Mouse (Mus musculus) right cerebral cortex, adult 2 months (tissue): Measurements from ENCODE around the gene Adat2.
A peak's percentile ranks its signal among the peaks of the same experiment; 100 is the strongest.

Experiments used
- DNase-seq, 2 experiments: peaks; one replicate each; pipeline ENCODE4 v3.0.0; 2021 to 2022; ENCODE audit warnings: low spot score in 2 of 2

Gene Adat2

DNA sequence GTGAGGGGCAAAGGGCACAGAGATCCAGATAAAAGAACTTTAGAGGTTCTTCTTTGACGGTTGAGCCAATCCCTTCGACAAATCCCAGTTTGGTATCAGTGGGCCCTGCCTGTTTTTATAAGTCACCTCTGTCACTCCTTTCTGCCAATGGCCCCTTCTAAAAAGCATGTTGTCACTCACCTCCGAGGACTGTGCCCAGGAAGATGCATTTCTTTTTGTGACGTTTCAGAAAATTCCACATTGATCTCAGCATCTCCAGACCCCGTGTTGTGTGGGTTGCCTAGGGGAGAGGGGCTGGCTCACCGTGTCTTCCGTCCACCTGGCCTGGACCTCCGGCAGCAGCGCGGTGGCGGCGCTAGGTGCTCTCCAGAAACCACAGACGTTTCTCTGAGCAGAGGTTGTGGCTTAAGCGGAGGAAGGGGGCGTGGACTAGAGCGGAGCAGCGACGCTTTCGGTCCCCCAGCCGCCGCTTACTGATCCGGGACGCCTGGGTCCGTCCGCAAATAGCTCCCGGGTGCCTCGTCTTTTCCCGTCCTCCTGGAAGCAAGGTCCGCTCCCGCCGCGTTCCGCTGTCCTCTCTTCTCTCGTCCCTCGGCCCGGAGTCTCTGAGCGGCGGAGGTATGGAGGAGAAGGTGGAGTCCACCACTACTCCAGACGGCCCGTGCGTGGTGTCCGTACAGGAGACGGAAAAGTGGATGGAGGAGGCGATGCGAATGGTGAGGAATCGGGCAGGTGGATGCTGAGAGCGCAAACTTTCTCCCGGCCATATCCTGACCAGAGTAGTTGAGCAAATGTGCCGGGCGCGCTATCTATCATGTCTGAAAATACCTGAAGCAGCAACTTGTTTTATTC, at the start of gene Adat2, which contains the start of gene Pex3:
TSS of gene Adat2 (plus strand) at position 249 of the 852 bp plus-strand sequence.
TSS of gene Pex3 (minus strand) at position 497 of the 852 bp plus-strand sequence.
- peak; percentile 84 to 89 for DNase-seq

DNA sequence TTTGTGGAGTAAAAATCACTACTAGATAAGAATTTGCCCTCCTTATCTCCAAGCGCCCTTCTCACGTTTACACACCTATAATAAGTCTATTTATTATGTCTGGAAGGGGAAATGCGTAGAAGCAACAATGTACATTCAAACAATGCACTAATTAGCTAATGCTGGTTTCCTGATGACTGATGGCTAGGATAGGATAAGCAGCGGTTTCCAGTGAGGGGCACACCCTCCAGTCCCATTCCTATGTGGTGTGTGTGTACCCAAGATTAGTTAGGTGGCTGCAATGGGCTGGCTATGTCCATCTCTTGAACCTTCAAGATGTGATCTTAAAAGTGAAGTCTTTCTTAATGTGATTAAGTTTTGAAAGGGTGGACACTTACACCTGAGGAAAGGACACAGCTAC, 30.8 kb upstream of the Adat2 start:
- DNase-seq, result no peak

DNA sequence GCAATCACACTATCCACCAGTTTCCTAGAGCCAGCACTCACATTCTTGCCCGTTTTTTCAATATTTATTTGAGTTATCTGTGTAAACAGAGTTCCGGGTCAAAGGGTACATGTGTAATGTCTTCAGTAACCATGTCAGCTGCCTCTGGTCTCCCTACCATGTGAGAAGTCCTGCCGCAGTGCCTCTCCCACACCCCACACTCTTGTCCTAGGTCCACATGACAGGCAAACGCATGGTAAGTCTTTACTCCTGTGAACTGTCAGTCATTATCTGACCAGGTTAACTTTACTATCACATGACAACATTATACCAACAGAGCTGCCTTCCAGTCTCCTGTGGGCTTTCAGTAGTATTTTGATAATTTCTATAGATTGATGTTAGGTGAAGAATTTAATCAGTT, 24.5 kb upstream of the Adat2 start:
- no peak for DNase-seq

DNA sequence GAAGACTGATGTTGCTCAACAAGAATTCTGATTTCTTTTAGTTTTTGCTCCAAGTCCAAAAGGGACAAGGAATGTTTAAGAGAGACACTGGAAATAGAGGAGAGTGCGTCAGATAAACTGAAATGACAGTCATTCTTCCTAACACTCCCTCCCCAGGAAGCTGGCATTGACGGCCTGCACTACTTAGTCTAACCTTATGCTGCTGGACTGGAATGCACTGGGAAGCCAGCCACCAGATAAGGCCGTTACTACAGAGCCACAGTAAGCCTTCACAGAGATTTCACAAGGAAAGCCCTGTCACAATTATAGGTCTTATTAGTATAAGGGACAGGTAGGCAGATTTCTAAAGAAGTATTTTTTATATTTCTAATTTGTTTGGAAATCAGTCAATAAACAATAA, 17.9 kb upstream of the Adat2 start:
- no peak for DNase-seq

DNA sequence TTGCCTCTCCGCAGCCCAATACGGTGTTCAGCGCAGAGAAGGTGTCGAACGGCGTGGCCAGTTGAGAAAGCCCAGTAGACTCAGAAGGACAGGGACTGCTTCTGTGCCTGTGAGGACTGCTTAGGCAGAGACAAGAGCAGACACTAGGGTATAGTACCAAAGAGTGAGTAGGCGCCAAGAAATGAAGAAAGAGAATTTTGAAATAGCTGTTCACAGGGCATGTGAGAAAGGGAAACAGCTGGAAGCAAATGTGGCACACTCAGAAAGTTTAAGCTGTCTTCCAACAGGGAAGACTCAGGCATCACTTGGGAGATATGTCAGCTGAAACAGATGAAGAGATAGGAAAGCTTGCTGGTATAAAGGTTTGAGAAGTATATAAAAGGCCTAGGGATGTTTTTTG, 16.0 kb upstream of the Adat2 start:
- no peak for DNase-seq

DNA sequence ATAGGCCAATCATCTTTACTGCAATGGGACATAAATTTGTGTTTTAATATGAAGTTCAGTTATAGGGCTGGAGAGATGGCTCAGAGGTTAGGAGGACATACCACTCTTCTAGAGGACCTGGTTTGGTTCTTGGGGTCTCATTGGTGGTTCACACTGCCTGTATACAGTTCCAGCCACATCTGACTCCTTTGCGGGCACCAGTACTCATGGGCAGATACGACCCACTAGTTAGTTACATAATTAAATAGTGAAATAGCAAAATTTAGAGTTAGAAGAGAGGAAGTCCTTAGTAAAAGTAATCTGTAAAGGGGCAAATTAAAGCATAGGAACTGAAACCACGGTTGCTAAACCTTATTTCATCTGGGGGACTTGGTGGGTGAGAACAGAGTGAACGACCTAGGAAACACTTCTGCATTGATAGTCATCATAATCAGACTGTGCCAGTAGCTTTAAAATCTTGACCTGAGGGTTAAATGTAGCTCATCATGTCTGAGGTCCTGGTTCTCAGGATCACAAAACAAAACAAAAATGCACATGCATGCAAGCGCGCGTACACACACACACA, 12.8 kb upstream of the Adat2 start:
- DNase-seq, result no peak

DNA sequence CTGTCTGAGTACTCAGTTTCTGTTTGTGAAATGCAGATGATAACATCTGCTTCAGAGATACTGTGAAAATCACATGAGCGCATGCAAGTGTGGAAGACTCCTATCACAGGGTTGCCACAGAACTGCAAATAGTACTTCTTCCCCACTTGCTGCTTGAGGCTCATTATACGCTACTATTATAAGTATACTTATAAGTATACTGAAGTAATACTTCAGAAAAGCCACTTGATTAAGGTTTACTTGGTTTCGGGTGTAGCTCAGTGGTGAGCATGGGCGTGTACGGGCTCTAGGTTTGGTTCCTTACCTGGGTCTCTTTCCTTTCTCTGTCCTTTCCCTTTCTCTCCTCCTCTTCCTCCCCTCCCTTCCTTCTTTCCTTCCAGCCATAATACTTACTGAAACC, 11.0 kb upstream of the Adat2 start:
- no peak for DNase-seq

DNA sequence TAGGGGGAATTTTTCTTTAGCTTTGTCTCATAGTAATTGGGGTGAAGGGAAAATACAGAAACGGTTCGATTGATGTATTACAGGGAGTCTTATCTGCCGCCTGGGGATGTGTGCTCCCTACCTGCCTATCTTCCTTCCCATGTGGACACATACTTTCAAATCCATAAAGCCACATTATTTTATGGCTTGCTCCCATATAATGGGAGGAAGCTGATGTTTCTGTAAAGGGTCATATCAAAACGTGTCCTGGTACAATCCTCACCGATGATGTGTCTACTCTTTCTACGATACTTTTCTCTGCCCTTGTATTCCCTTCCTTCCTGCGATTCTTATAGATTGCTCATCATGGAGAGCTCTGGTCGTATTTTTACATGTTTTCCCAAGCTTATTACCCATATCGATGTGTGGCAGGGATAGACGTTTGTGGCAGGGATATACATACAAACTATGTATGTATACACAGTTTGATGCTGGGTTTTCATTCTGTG, 848 bp downstream of the Adat2 start:
- no peak for DNase-seq

DNA sequence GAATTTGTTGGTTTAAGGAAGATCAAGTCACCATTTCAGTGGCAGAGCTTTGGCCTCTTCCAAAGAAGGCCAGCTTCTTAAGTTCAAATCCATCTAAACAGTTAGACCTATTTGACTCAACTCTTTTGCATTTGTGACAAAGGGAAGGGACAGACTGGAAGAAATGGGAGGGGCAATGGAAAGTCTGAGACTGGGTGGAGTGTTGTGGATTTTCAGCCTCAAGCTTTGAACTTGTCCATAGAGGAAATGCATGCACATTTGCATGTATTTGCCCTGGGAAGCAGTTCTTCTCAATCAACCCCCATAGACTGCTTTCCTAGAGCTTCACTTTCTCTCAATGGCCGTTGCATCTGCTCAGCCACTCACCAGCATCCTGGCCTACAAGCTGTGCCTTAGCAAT, 1.6 kb downstream of the Adat2 start:
- DNase-seq, result no peak

DNA sequence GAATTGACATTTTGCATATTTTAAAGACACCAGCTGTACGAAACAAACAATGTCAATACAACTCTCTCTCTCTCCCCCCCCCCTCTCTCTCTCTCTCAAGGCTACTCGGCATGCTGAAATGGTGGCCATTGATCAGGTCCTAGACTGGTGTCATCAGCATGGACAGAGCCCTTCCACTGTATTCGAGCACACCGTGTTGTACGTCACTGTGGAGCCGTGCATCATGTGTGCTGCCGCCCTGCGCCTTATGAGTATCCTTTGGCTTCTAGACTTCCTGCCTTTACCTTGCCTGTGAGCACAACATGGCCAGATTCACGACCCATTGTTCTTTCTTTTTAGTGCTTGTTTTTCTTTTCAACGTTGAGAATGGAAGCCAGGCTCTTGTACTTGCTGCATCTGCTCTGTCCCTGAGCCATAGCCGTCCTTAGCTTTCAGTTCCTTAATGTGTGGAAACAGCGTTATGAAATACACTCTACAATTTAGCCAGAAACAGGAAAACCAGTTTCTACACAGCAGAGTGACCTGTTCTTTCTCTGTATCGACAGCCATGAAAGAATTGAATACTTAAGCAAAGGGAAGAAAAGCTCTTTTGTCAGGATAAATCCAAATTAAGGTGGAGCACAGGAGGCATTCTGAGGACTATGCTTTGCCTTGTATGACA, 7.5 kb downstream of the Adat2 start:
- DNase-seq, result no peak

DNA sequence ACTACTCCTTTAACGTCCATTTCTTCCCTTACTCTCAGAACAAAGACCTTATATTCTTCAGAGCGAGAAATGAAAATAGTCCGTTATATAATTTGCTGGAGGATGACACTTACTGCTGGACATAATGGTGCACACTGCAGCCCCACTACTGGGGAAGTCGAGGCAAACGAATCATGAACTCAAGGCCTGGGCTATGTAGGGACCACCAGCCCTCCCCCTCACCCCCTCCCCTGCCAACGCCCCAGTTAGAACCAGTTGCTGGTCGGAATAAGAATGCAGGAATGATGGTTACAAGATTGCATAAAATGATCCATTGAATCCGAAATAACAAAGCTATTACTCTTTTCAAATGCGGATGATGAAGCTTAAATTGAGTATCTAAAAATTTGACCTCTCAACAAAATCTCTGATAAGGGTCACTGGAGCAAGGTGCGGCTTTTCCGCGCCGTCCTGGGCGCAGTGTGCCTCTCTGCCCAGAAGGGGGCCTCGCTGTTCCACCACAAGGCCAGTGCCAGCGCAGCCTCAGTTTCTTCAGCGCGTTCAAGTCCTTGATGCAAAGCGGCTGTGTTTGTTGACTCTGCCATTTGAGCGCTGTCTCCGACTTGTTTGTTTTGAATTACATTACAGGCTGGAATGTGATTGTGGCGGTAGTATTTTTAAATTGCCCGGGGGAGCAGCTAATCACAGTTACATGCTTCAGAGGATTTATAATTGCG, 11.8 kb downstream of the Adat2 start:
- peak; percentile 78 to 82 for DNase-seq

DNA sequence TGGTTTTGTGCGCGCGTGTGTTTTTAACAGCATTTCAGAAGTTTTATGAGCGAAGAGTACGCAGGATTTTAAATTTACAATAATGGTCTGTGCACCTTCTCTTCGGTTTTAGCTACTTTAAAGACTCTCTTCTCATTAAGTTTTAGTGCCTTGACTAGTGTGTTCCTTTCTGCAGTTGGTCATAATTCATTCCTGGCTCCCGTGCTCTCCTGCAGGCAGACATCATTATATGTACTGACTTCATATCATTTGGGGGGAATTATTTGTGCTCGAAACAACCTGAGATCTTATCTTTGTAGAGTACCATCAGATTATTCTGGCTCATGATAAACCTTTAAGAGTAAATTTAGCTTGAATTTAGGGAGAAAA, 12.4 kb downstream of the Adat2 start:
- no peak for DNase-seq

DNA sequence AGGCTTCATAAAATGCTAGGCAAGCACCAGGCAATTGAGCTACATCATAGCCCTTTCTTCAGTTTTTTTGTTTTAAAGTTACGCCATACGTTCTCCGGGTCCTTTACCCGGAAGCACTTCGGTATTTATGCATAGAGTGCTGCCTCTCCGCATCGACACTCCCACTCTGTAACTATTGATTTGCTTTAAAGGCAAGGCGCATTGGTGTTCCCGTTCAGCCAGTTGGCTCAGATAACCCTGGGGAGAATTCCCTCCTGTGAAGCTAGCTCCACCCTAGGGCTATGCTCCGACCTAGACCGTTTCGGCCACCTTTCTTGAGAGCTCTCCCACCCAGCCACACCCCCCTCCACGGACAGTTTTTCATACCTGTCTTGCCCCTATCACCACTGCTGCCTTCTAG, 13.7 kb downstream of the Adat2 start:
- no peak for DNase-seq

DNA sequence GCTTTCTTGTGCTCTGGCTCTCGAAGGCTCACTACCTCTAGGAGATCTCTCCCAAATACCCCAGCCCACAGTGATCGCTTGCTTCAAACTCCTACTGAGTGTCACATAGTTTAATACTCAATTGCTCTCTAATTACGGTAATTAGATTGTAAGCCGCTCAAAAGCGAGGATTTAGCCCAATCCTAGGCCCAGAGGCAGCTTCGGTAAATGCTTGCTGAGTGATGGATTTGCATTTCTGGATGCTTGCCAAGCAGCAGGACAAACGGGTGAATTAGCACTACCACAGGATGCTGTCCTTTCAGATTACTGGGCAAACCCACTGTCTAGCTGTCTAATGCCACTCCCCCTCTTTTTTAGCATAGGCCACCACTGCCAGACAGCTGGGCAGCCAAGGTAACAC, 17.1 kb downstream of the Adat2 start:
- DNase-seq, result no peak

DNA sequence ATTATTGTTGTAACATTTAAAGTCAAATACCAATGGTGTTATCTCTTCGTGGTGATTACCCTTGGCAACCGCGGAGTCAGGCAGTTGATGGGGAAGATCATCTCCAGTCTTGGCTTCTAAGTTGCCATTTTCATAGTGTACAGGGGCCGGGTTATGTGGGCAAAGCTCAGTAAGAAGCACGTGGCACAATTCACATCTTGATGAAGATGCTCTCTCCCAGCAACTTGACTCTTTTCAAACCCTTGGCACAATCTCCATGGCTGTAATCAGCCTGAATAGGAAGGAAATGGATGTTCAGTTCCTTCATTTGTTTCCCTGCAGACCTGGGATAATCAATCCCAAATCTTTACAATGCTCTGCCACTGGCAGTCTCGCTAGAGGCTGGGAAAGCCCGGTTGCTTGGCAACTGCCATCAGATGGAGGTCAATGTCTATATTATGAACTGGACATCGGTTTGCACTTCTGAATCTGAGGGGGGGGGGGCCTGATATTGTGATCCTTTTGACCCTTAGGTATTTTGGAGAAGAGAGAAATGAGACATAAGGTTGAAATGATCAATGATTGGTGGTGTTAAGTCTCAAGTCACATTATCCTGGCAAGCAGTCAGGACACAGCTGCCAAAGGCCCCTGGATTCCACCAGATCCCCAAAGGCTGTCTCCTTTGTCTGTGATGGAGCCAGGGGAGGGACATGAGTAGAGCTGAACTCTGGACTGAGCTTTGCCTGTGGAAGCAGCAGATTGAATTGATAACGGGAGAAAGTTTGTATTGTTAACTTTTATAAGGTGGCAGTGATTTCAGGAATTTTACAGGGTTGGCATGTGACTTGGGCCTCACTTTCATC, 18.2 kb downstream of the Adat2 start:
- DNase-seq, result no peak

DNA sequence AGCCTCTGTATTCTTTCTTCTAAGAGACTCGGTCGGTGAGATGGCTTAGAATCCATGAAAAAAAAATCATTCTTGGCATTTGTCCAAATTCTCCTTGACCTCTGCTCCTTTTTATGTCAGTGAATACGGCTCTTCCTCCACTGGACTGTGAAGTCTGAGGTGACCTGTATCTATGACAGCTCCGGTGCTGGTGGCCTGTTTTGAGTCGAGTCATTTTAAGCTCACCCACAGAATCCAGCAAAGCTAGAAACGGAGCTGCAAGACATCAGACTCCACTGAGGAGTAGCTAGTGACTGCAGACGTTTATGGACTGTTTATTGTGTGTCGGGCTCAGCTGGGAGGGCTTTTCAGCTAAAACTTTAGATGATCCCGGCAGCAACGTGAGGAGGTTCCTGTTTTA, 19.3 kb downstream of the Adat2 start:
- no peak for DNase-seq

DNA sequence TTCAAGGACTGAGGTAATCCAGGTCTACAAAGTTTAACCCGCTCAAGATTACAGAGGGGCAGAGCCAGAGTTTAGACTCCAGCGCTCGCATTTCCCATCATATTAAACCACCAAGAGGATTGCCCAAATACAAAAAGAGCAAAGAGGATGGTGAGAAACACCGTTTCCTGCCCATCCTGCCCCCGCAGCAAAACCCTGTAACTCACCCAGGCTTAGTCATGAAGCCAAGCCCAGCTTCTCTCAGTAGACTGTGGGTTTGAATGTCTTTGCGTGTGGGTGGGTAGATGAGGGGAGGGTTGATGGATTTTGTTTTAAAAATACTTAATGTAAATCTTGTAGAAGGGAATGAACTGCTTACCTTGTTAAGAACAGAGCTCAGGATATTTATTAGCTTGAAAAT, 19.7 kb downstream of the Adat2 start:
- DNase-seq, result peak; percentile 34 to 41

DNA sequence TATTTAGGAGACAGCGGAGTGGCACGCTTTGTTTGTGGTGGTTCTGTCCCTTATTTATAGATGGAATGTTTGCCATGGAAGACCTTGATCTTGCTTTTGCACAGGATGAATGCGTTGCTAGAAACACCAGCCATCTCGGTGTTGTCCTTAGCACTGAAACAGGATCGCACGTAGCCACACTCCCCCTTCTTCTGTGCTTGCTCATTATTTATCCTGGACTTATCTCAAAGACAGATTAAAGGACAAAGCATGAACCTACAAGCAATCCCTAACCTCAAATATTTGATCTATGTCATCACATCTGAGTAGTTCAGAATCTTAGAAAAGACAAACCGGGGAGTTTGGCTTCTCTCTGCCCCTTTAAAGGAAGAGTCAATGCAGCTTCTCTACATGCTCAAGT, 24.4 kb downstream of the Adat2 start:
- no peak for DNase-seq

DNA sequence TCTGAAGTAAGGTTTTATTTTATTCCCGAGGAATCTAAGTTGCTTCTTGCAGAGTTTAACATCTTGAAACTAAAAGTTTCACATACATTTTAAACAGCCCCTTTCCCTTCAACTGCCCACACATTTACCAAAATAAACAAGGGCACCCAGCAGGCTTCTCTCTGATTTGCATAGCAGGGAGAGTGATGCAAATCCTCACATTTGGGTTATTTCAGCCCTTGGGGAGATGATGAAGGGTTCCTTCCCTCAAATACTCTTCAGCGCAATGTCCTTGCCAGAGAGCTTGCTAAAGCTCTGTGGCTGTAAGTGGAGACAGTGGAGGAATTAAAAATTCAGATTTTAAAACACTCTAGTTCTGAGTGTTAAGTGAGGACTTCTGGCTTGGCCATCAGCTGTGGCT, 35.2 kb downstream of the Adat2 start:
- DNase-seq, result peak in 1 of 2 experiments; percentile 42

DNA sequence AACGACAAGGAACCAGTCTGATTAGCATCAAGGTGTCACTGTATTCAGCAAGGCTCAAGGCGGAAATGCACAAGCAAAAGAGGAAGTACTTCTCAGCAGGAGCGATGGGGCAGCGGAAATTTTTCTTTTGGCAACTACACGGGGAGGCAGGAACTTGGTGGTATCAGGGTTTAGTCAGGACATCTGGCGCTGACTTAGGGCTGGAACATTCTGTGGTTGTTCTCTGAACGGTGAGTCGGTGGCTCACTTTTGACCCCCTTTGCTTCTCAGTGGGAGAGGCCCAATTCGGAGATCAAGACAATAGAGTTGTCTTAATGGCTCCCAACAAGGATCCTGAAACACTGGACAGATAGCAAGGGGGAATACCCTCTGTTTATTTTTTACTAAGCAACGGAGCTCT, 39.5 kb downstream of the Adat2 start:
- no peak for DNase-seq

DNA sequence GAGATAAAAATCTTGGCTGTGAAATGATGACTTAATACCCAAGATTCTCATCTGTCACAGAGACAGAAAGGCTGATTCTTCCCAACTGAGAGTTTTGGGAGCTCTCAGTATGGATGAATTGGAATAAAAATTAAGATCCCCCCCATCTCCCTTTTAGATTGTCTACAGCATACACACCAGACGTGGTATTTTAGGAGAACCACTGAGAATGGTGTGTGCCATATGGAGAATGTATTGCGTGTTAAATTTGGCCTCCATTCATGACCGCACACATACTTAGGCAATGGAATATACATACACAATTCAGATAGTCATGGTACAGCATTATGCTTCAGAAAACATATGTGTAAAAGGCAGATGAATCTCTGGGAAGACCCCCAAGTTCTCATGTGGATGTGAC, 40.8 kb downstream of the Adat2 start:
- DNase-seq, result no peak
